Mouse (Mus musculus) embryo, embryonic 10.5 days (tissue): Measurements from ENCODE around the gene Slc24a2.

Source experiments
- DNase-seq: peaks from one replicate; pipeline ENCODE4 v3.0.0-alpha.2; 2015; ENCODE audit warnings: low spot score

Slc24a2 gene

GRCm38 (mm10) chr4:86953519-86953918 lies 276.8 kb downstream of the Slc24a2 start:
- DNase-seq: peak; percentile 38

- no peak for DNase-seq
These were observed 281.5 kb downstream of the Slc24a2 start for GRCm38 (mm10) chr4:86948794-86949193.

GRCm38 (mm10) chr4:86943296-86943695 lies 287.0 kb downstream of the Slc24a2 start:
- peak; percentile 44 for DNase-seq

GRCm38 (mm10) chr4:86942656-86943055 lies 287.6 kb downstream of the Slc24a2 start:
- no peak for DNase-seq

GRCm38 (mm10) chr4:86936706-86937105 lies 293.6 kb downstream of the Slc24a2 start:
- DNase-seq: no peak

GRCm38 (mm10) chr4:86936217-86936616 lies 294.1 kb downstream of the Slc24a2 start:
- no peak for DNase-seq
